Comparison of ENCODE assay signal across 7 mouse cellular contexts in genomic region chr15:102117461-102118443, GRCm38 (mm10). TPM values are rescaled to one million over a fixed set of nuclear protein-coding genes. Genes with fewer than 3 reads are reported as not detected.
DNase-seq lines count a peak whose midpoint lies in the region; ATAC-seq and TF ChIP-seq lines count a peak whose summit lies in the region.

No protein-coding gene starts in this region.

- no peak overlapping the region for H3K4me2 ChIP-seq in liver, postnatal 0 days (ENCODE audit: low read depth, low read length)
- H3K4me2 ChIP-seq in liver, embryonic 11.5 days: no peak overlapping the region
- H3K4me2 ChIP-seq in embryonic facial prominence, embryonic 12.5 days (replicated peaks): no peak overlapping the region
- no peak overlapping the region for H3K4me2 ChIP-seq in stomach, embryonic 15.5 days

- no peaks in the 10 kb centered on the region for H3K9me3 ChIP-seq in liver, postnatal 0 days (ENCODE audit: low read length)
- H3K9me3 ChIP-seq in liver, embryonic 11.5 days (ENCODE audit: control insufficient read depth, low read length): no peaks in the 10 kb centered on the region
- no peaks in the 10 kb centered on the region for H3K9me3 ChIP-seq in embryonic facial prominence, embryonic 12.5 days
- no peaks in the 10 kb centered on the region for H3K9me3 ChIP-seq in stomach, embryonic 15.5 days

- intact Hi-C loops in left cerebral cortex, postnatal 10 days (cut with DNase I): loop anchor here (10.0 kb wide), 1 partner anchor 107 kb away; no protein-coding TSS in a partner anchor

- H3K36me3 ChIP-seq in liver, postnatal 0 days (replicated peaks; ENCODE audit: insufficient read depth, low read length): peaks cover 35% of the 10 kb centered on the region
- H3K36me3 ChIP-seq in liver, embryonic 11.5 days (ENCODE audit: control insufficient read depth, insufficient read depth, low read length): peaks cover 28% of the 10 kb centered on the region
- peaks cover 80% of the 10 kb centered on the region for H3K36me3 ChIP-seq in embryonic facial prominence, embryonic 12.5 days
- peaks cover 6% of the 10 kb centered on the region for H3K36me3 ChIP-seq in kidney, adult 2 months (ENCODE audit: control insufficient read depth, insufficient read depth, low read length)
- peaks cover 56% of the 10 kb centered on the region for H3K36me3 ChIP-seq in stomach, embryonic 15.5 days
- H3K36me3 ChIP-seq in thymus, adult 2 months (ENCODE audit: control insufficient read depth, insufficient read depth, low read length): peaks cover 37% of the 10 kb centered on the region

- TF ChIP-seq EP300 in liver, postnatal 0 days (IDR thresholded peaks at IDR 0.05; ENCODE audit: low read depth): no peak

- peak; percentile 38; the same call in 1 of the 2 replicates for ATAC-seq in liver, postnatal 0 days
- no peak for ATAC-seq in liver, embryonic 11.5 days (replicated peaks; ENCODE audit: low FRiP score)
- no peak for ATAC-seq in embryonic facial prominence, embryonic 12.5 days (ENCODE audit: insufficient number of reproducible peaks, insufficient read depth, low FRiP score, low TSS enrichment)
- 0 out of 2 replicates have a peak, but pooled peaks have one; percentile 15 for ATAC-seq in stomach, embryonic 15.5 days (ENCODE audit: insufficient read depth, low FRiP score, low read depth)

- no peak overlapping the region for H3K27ac ChIP-seq in liver, postnatal 0 days (ENCODE audit: low read depth)
- H3K27ac ChIP-seq in liver, embryonic 11.5 days (ENCODE audit: low read depth, low read length): no peak overlapping the region
- 0 out of 2 replicates have a peak overlapping the region, but pooled peaks have one; percentile 17 for H3K27ac ChIP-seq in embryonic facial prominence, embryonic 12.5 days
- H3K27ac ChIP-seq in kidney, adult 2 months (ENCODE audit: insufficient read depth, low read depth, low read length): no peak overlapping the region
- peak overlapping the region; percentile 12; the same call in 1 of the 2 replicates for H3K27ac ChIP-seq in stomach, embryonic 15.5 days
- H3K27ac ChIP-seq in thymus, adult 2 months (ENCODE audit: control insufficient read depth, insufficient read depth, low read length): no peak overlapping the region

- no peak overlapping the region for H3K4me3 ChIP-seq in liver, postnatal 0 days (ENCODE audit: low read depth, low read length)
- no peak overlapping the region for H3K4me3 ChIP-seq in liver, embryonic 11.5 days (ENCODE audit: low read depth, low read length)
- H3K4me3 ChIP-seq in embryonic facial prominence, embryonic 12.5 days: no peak overlapping the region
- H3K4me3 ChIP-seq in kidney, adult 2 months (ENCODE audit: insufficient read depth, low read depth, low read length): no peak overlapping the region
- H3K4me3 ChIP-seq in stomach, embryonic 15.5 days (replicated peaks): no peak overlapping the region
- no peak overlapping the region for H3K4me3 ChIP-seq in thymus, adult 2 months (ENCODE audit: control insufficient read depth, insufficient read depth, low read length)

- TF ChIP-seq POLR2A in kidney, adult 2 months (IDR thresholded peaks at IDR 0.05; ENCODE audit: low read depth, low read length): no peak
- TF ChIP-seq POLR2A in thymus, adult 2 months (IDR thresholded peaks at IDR 0.05; ENCODE audit: control insufficient read depth, extremely low read depth, insufficient read depth, low read length, poor library complexity): no peak

- whole genome bisulfite sequencing in liver, postnatal 0 days (ENCODE audit: insufficient replicate concordance): 75% methylated on average over 19 of the region's 19 CpGs
- WGBS in liver, embryonic 11.5 days: 86% methylated on average over 19 of the region's 19 CpGs
- WGBS in embryonic facial prominence, embryonic 12.5 days: 56% methylated on average over 19 of the region's 19 CpGs
- 63% methylated on average over 19 of the region's 19 CpGs for WGBS in kidney, adult 2 months
- 75% methylated on average over 19 of the region's 19 CpGs for WGBS in stomach, embryonic 15.5 days
- 89% methylated on average over 18 of the region's 19 CpGs for WGBS in thymus, adult 2 months

- TF ChIP-seq CTCF in liver, postnatal 0 days (IDR thresholded peaks at IDR 0.05; ENCODE audit: low read depth): peak; percentile 57
- TF ChIP-seq CTCF in kidney, adult 2 months (conservative IDR thresholded peaks at IDR 0.05; ENCODE audit: insufficient read depth, insufficient read length, low read depth, low read length): peak; percentile 57
- TF ChIP-seq CTCF in thymus, adult 2 months (IDR thresholded peaks at IDR 0.05; ENCODE audit: borderline replicate concordance, control insufficient read depth, extremely low read depth, insufficient read depth, low read length, poor library complexity): no peak

- no peaks in the 10 kb centered on the region for H3K4me1 ChIP-seq in liver, postnatal 0 days (ENCODE audit: insufficient read depth)
- peaks cover 3% of the 10 kb centered on the region; the same call in 1 of the 2 replicates for H3K4me1 ChIP-seq in liver, embryonic 11.5 days (replicated peaks; ENCODE audit: control insufficient read depth, insufficient read depth, low read length)
- H3K4me1 ChIP-seq in embryonic facial prominence, embryonic 12.5 days: no peaks in the 10 kb centered on the region
- no peaks in the 10 kb centered on the region for H3K4me1 ChIP-seq in kidney, adult 2 months (ENCODE audit: control insufficient read depth, insufficient read depth, low read length)
- peaks cover 9% of the 10 kb centered on the region; the same call in 1 of the 2 replicates for H3K4me1 ChIP-seq in stomach, embryonic 15.5 days
- peaks cover 11% of the 10 kb centered on the region; the same call in 1 of the 2 replicates for H3K4me1 ChIP-seq in thymus, adult 2 months (replicated peaks; ENCODE audit: control insufficient read depth, insufficient read depth, low read length)

- no peaks in the 10 kb centered on the region for H3K27me3 ChIP-seq in liver, postnatal 0 days (ENCODE audit: insufficient read depth, low read length)
- H3K27me3 ChIP-seq in liver, embryonic 11.5 days (replicated peaks; ENCODE audit: control insufficient read depth, insufficient read depth, low read length): no peaks in the 10 kb centered on the region
- H3K27me3 ChIP-seq in embryonic facial prominence, embryonic 12.5 days: no peaks in the 10 kb centered on the region
- no peaks in the 10 kb centered on the region for H3K27me3 ChIP-seq in kidney, adult 2 months (replicated peaks; ENCODE audit: control insufficient read depth, insufficient read depth, low read length)
- no peaks in the 10 kb centered on the region for H3K27me3 ChIP-seq in stomach, embryonic 15.5 days (replicated peaks)
- no peaks in the 10 kb centered on the region for H3K27me3 ChIP-seq in thymus, adult 2 months (ENCODE audit: control insufficient read depth, insufficient read depth, low read length)

- no peak for DNase-seq in liver, postnatal 0 days
- no peak for DNase-seq in liver, embryonic 11.5 days (ENCODE audit: low spot score)
- peak; percentile 76 for DNase-seq in kidney, adult 2 months
- DNase-seq in thymus, adult 2 months: no peak
- no peak for DNase-seq in left cerebral cortex, postnatal 10 days (ENCODE audit: extremely low spot score in 1 of 2, low spot score in 2 of 2)

- no peak overlapping the region for H3K9ac ChIP-seq in liver, postnatal 0 days (replicated peaks)
- H3K9ac ChIP-seq in liver, embryonic 11.5 days (ENCODE audit: low read depth, low read length): no peak overlapping the region
- H3K9ac ChIP-seq in embryonic facial prominence, embryonic 12.5 days: no peak overlapping the region
- H3K9ac ChIP-seq in stomach, embryonic 15.5 days: no peak overlapping the region

RNA-seq across cellular contexts. Expression of gene Tns2, which starts 17.5 kb away (rescaled TPM):
- 9.2 TPM in 2 replicates for polyA plus RNA-seq in liver, postnatal 0 days (2015; fragmentation: Nextera tagmentation; extraction: Ambion mirVana)
- 13.2 and 17.8 TPM in 2 replicates for polyA plus RNA-seq in liver, embryonic 11.5 days (2014; fragmentation: Nextera tagmentation; extraction: Ambion mirVana)
- polyA plus RNA-seq in embryonic facial prominence, embryonic 12.5 days (2016; fragmentation: Nextera tagmentation; extraction: Ambion mirVana): 29.6 and 34.0 TPM in 2 replicates
- polyA plus RNA-seq in kidney, adult 2 months (2012; rRNA removed): 124 and 143 TPM in 2 replicates
- 34.6 and 34.7 TPM in 2 replicates for polyA plus RNA-seq in stomach, embryonic 15.5 days (2015; fragmentation: Nextera tagmentation; extraction: Ambion mirVana)
- 15.9 and 26.4 TPM in 2 replicates for polyA plus RNA-seq in thymus, adult 2 months (2012; rRNA removed)
- 10 to 100 TPM; 12.2 to 13.1 TPM for total RNA-seq in left cerebral cortex, postnatal 10 days (2021)

RNA-seq across cellular contexts. Expression of gene Spryd3, which starts 18.3 kb away (rescaled TPM):
- 9.2 and 10.0 TPM in 2 replicates for polyA plus RNA-seq in liver, postnatal 0 days (2015; fragmentation: Nextera tagmentation; extraction: Ambion mirVana)
- polyA plus RNA-seq in liver, embryonic 11.5 days (2014; fragmentation: Nextera tagmentation; extraction: Ambion mirVana): 15.1 and 18.7 TPM in 2 replicates
- polyA plus RNA-seq in embryonic facial prominence, embryonic 12.5 days (2016; fragmentation: Nextera tagmentation; extraction: Ambion mirVana): 15.6 and 15.7 TPM in 2 replicates
- polyA plus RNA-seq in kidney, adult 2 months (2012; rRNA removed): 29.7 and 30.1 TPM in 2 replicates
- 25.0 and 25.2 TPM in 2 replicates for polyA plus RNA-seq in stomach, embryonic 15.5 days (2015; fragmentation: Nextera tagmentation; extraction: Ambion mirVana)
- 40.8 and 43.1 TPM in 2 replicates for polyA plus RNA-seq in thymus, adult 2 months (2012; rRNA removed)
- 100 to 1,000 TPM; 149 to 150 TPM for total RNA-seq in left cerebral cortex, postnatal 10 days (2021)

RNA-seq across cellular contexts. Expression of gene Igfbp6, which starts 26.4 kb away (rescaled TPM):
- 4.8 and 5.9 TPM in 2 replicates for polyA plus RNA-seq in liver, postnatal 0 days (2015; fragmentation: Nextera tagmentation; extraction: Ambion mirVana)
- polyA plus RNA-seq in liver, embryonic 11.5 days (2014; fragmentation: Nextera tagmentation; extraction: Ambion mirVana): 0.77 and 1.1 TPM in 2 replicates
- polyA plus RNA-seq in embryonic facial prominence, embryonic 12.5 days (2016; fragmentation: Nextera tagmentation; extraction: Ambion mirVana): 0.92 and 1.2 TPM in 2 replicates
- polyA plus RNA-seq in kidney, adult 2 months (2012; rRNA removed): 18.5 and 26.8 TPM in 2 replicates
- polyA plus RNA-seq in stomach, embryonic 15.5 days (2015; fragmentation: Nextera tagmentation; extraction: Ambion mirVana): 13.2 and 18.2 TPM in 2 replicates
- polyA plus RNA-seq in thymus, adult 2 months (2012; rRNA removed): 17.8 and 30.2 TPM in 2 replicates
- total RNA-seq in left cerebral cortex, postnatal 10 days (2021): 1 to 10 TPM; 3.1 to 4.1 TPM

RNA-seq across cellular contexts. Expression of gene Soat2, which starts 32.6 kb away (rescaled TPM):
- polyA plus RNA-seq in liver, postnatal 0 days (2015; fragmentation: Nextera tagmentation; extraction: Ambion mirVana): 10.9 and 13.6 TPM in 2 replicates
- polyA plus RNA-seq in liver, embryonic 11.5 days (2014; fragmentation: Nextera tagmentation; extraction: Ambion mirVana): 31.4 and 36.2 TPM in 2 replicates
- polyA plus RNA-seq in embryonic facial prominence, embryonic 12.5 days (2016; fragmentation: Nextera tagmentation; extraction: Ambion mirVana): 0.13 and 0.17 TPM in 2 replicates
- 1.1 and 1.2 TPM in 2 replicates for polyA plus RNA-seq in kidney, adult 2 months (2012; rRNA removed)
- 5.9 and 6.2 TPM in 2 replicates for polyA plus RNA-seq in stomach, embryonic 15.5 days (2015; fragmentation: Nextera tagmentation; extraction: Ambion mirVana)
- polyA plus RNA-seq in thymus, adult 2 months (2012; rRNA removed): 3.8 and 4.1 TPM in 2 replicates
- total RNA-seq in left cerebral cortex, postnatal 10 days (2021): under 1 TPM in 1 of 2 experiments, not detected in 1; 0.16 TPM

RNA-seq across cellular contexts. Expression of gene Eif4b, which starts 44.2 kb away (rescaled TPM):
- polyA plus RNA-seq in liver, postnatal 0 days (2015; fragmentation: Nextera tagmentation; extraction: Ambion mirVana): 30.9 and 32.2 TPM in 2 replicates
- 154 and 162 TPM in 2 replicates for polyA plus RNA-seq in liver, embryonic 11.5 days (2014; fragmentation: Nextera tagmentation; extraction: Ambion mirVana)
- polyA plus RNA-seq in embryonic facial prominence, embryonic 12.5 days (2016; fragmentation: Nextera tagmentation; extraction: Ambion mirVana): 113 and 120 TPM in 2 replicates
- 92.1 and 124 TPM in 2 replicates for polyA plus RNA-seq in kidney, adult 2 months (2012; rRNA removed)
- polyA plus RNA-seq in stomach, embryonic 15.5 days (2015; fragmentation: Nextera tagmentation; extraction: Ambion mirVana): 107 and 116 TPM in 2 replicates
- 99.3 and 108 TPM in 2 replicates for polyA plus RNA-seq in thymus, adult 2 months (2012; rRNA removed)
- total RNA-seq in left cerebral cortex, postnatal 10 days (2021): 100 to 1,000 TPM; 176 to 177 TPM

Comparison
In these comparisons a context has a peak if more than half of its experiments do, and no peak if none do; other contexts are left out.
1. ATAC-seq: peak in liver, postnatal 0 days (single experiment) and stomach, embryonic 15.5 days (single experiment); none in liver, embryonic 11.5 days (single experiment) and embryonic facial prominence, embryonic 12.5 days (single experiment).
2. H3K27ac ChIP-seq: peak in embryonic facial prominence, embryonic 12.5 days (single experiment) and stomach, embryonic 15.5 days (single experiment); none in liver, postnatal 0 days (single experiment), liver, embryonic 11.5 days (single experiment), kidney, adult 2 months (single experiment) and thymus, adult 2 months (single experiment).